ENCODE assay signal across 11 mouse cellular contexts in the genomic region with DNA sequence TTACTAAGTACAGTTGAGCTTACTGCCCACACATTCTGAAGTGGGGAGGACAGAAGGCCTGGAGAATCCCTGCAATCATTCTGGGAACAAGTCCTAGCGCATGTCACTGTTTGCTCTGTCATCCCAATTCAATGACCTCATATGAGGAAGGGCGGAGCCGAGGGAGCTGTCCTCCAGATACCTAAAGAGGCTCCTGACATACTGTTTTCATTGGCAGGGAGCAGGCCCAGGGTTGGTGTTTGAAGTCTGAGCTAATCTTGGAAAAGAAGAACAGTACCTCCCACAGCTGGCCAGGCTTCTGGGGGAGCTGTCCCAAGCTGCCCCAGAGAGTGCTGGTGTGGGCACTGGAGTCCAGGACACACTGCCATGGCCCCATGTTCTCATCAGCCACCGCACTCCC. TPM values are rescaled to one million over a fixed set of nuclear protein-coding genes. Genes with fewer than 3 reads are reported as not detected.
A peak's percentile ranks its signal among the peaks of the same experiment; 100 is the strongest.
DNase-seq lines count a peak whose midpoint lies in the region; ATAC-seq lines count a peak whose summit lies in the region.
"Had no signal": no experiment of that assay in that cellular context is flagged by ENCODE, and none has a peak within 500 bp of the region (broad histone marks: within the 10 kb centered on the region; RNA-seq: fewer than 3 reads in every experiment).

No protein-coding gene starts in this region.

- no peak overlapping the region for H3K9ac ChIP-seq in kidney, embryonic 15.5 days
- no peak overlapping the region for H3K9ac ChIP-seq in kidney, embryonic 14.5 days (ENCODE audit: low read depth, low read length)
- no peak overlapping the region for H3K9ac ChIP-seq in forebrain, embryonic 16.5 days (replicated peaks; ENCODE audit: low read depth, low read length)
- no peak overlapping the region for H3K9ac ChIP-seq in midbrain, embryonic 16.5 days (ENCODE audit: low read depth, low read length)
- H3K9ac ChIP-seq: embryonic facial prominence, embryonic 13.5 days; liver, embryonic 15.5 days had no signal

- peaks cover 13% of the 10 kb centered on the region for H3K36me3 ChIP-seq in kidney, embryonic 15.5 days
- H3K36me3 ChIP-seq in kidney, embryonic 14.5 days (ENCODE audit: control insufficient read depth, insufficient read depth, low read length): peaks cover 7% of the 10 kb centered on the region; the same call in 1 of the 2 replicates
- H3K36me3 ChIP-seq in forebrain, embryonic 16.5 days (ENCODE audit: control insufficient read depth, insufficient read depth): no peaks in the 10 kb centered on the region
- H3K36me3 ChIP-seq in midbrain, embryonic 16.5 days (ENCODE audit: control insufficient read depth, insufficient read depth, low read length): no peaks in the 10 kb centered on the region
- H3K36me3 ChIP-seq: liver, embryonic 15.5 days had no signal

- no peaks in the 10 kb centered on the region for H3K9me3 ChIP-seq in kidney, embryonic 15.5 days (replicated peaks)
- no peaks in the 10 kb centered on the region for H3K9me3 ChIP-seq in kidney, embryonic 14.5 days (ENCODE audit: control insufficient read depth, low read length)
- no peaks in the 10 kb centered on the region for H3K9me3 ChIP-seq in forebrain, embryonic 16.5 days (ENCODE audit: control insufficient read depth, low read length)
- H3K9me3 ChIP-seq in midbrain, embryonic 16.5 days (replicated peaks; ENCODE audit: control insufficient read depth, low read length, poor library complexity, severe bottlenecking): no peaks in the 10 kb centered on the region
- H3K9me3 ChIP-seq: embryonic facial prominence, embryonic 13.5 days; liver, embryonic 15.5 days had no signal

- H3K4me1 ChIP-seq in kidney, embryonic 15.5 days: peaks cover 36% of the 10 kb centered on the region
- peaks cover 2% of the 10 kb centered on the region; the same call in 1 of the 2 replicates for H3K4me1 ChIP-seq in kidney, embryonic 14.5 days (ENCODE audit: control insufficient read depth, insufficient read depth, low read length)
- no peaks in the 10 kb centered on the region for H3K4me1 ChIP-seq in forebrain, embryonic 16.5 days (replicated peaks; ENCODE audit: control insufficient read depth, insufficient read depth, low read length)
- no peaks in the 10 kb centered on the region for H3K4me1 ChIP-seq in midbrain, embryonic 16.5 days (ENCODE audit: control insufficient read depth, insufficient read depth, low read length)

- intact Hi-C loops in gastrocnemius, postnatal 36 days (cut with DNase I): loop anchor here (5.0 kb wide), 3 partner anchors 52 to 572 kb away; partner anchors contain the start of genes Babam2, Fosl2 and Rbks
- intact Hi-C loops in heart, postnatal 25 days (cut with DNase I): loop anchor here (5.0 kb wide), 2 partner anchors 32 to 362 kb away; partner anchors contain the start of gene Mrpl33

- H3K4me2 ChIP-seq in kidney, embryonic 15.5 days: no peak overlapping the region
- H3K4me2 ChIP-seq in kidney, embryonic 14.5 days (replicated peaks; ENCODE audit: low read depth, low read length): no peak overlapping the region
- H3K4me2 ChIP-seq in forebrain, embryonic 16.5 days (ENCODE audit: low read length): no peak overlapping the region
- no peak overlapping the region for H3K4me2 ChIP-seq in midbrain, embryonic 16.5 days (ENCODE audit: low read length)
- H3K4me2 ChIP-seq: embryonic facial prominence, embryonic 13.5 days; liver, embryonic 15.5 days had no signal

- H3K27me3 ChIP-seq in kidney, embryonic 15.5 days: no peaks in the 10 kb centered on the region
- no peaks in the 10 kb centered on the region for H3K27me3 ChIP-seq in kidney, embryonic 14.5 days (ENCODE audit: control insufficient read depth, insufficient read depth, low read length)
- H3K27me3 ChIP-seq in forebrain, embryonic 16.5 days (replicated peaks; ENCODE audit: control insufficient read depth, insufficient read depth, low read length): no peaks in the 10 kb centered on the region
- H3K27me3 ChIP-seq in midbrain, embryonic 16.5 days (ENCODE audit: control insufficient read depth, insufficient read depth, low read depth, low read length): no peaks in the 10 kb centered on the region
- H3K27me3 ChIP-seq: embryonic facial prominence, embryonic 13.5 days; liver, embryonic 15.5 days had no signal

- H3K27ac ChIP-seq in kidney, embryonic 15.5 days: peak overlapping the region; percentile 20; the same call in 1 of the 2 replicates
- no peak overlapping the region for H3K27ac ChIP-seq in kidney, embryonic 14.5 days (ENCODE audit: low read depth, low read length)
- no peak overlapping the region for H3K27ac ChIP-seq in forebrain, embryonic 16.5 days (ENCODE audit: low read length)
- H3K27ac ChIP-seq in midbrain, embryonic 16.5 days (ENCODE audit: low read length): no peak overlapping the region
- H3K27ac ChIP-seq: embryonic facial prominence, embryonic 13.5 days; liver, embryonic 15.5 days had no signal

- 85% methylated on average over 4 of the region's 4 CpGs for WGBS in kidney, embryonic 15.5 days
- 86% methylated on average over 4 of the region's 4 CpGs for WGBS in kidney, embryonic 14.5 days
- 88% methylated on average over 4 of the region's 4 CpGs for WGBS in forebrain, embryonic 16.5 days
- 93% methylated on average over 4 of the region's 4 CpGs for WGBS in midbrain, embryonic 16.5 days

- H3K4me3 ChIP-seq in kidney, embryonic 15.5 days (replicated peaks): no peak overlapping the region
- H3K4me3 ChIP-seq in kidney, embryonic 14.5 days (ENCODE audit: low read length): no peak overlapping the region
- H3K4me3 ChIP-seq in forebrain, embryonic 16.5 days (replicated peaks; ENCODE audit: low read length): no peak overlapping the region
- H3K4me3 ChIP-seq in midbrain, embryonic 16.5 days (ENCODE audit: low read depth, low read length): no peak overlapping the region
- H3K4me3 ChIP-seq: embryonic facial prominence, embryonic 13.5 days; liver, embryonic 15.5 days had no signal

- no peak for ATAC-seq in kidney, embryonic 15.5 days (replicated peaks; ENCODE audit: low FRiP score)
- ATAC-seq in kidney, embryonic 14.5 days (ENCODE audit: low FRiP score, low TSS enrichment): no peak; the same call in 1 of the 2 replicates
- no peak for ATAC-seq in forebrain, embryonic 16.5 days
- ATAC-seq in midbrain, embryonic 16.5 days: no peak

- peak; percentile 58 for DNase-seq in Muller cell, postnatal 12 days (ENCODE audit: inconsistent ontology term)
- DNase-seq in gastrocnemius, postnatal 36 days: peak; percentile 21 to 25
- DNase-seq in heart, postnatal 25 days (ENCODE audit: low spot score): peak; percentile 65
- no peak for DNase-seq in cerebellum, postnatal 25 days
- DNase-seq: thymus, postnatal 36 days had no signal

RNA-seq across cellular contexts. Expression of gene Mrpl33, which starts 31.8 kb away (rescaled TPM):
- 272 and 284 TPM in 2 replicates for polyA plus RNA-seq in kidney, embryonic 15.5 days (2015; fragmentation: Nextera tagmentation; extraction: Ambion mirVana)
- polyA plus RNA-seq in kidney, embryonic 14.5 days (2014; fragmentation: Nextera tagmentation; extraction: Ambion mirVana): 253 and 349 TPM in 2 replicates
- 100 to 1,000 TPM; 233 to 261 TPM for total RNA-seq in gastrocnemius, postnatal 36 days (2021)
- 100 to 1,000 TPM; 312 to 319 TPM for total RNA-seq in heart, postnatal 25 days (2021)
- polyA plus RNA-seq in forebrain, embryonic 16.5 days (2015; fragmentation: Nextera tagmentation; extraction: Ambion mirVana): 196 and 213 TPM in 2 replicates
- 184 and 211 TPM in 2 replicates for polyA plus RNA-seq in midbrain, embryonic 16.5 days (2015; fragmentation: Nextera tagmentation; extraction: Ambion mirVana)

RNA-seq across cellular contexts. Expression of gene Supt7l, which starts 37.4 kb away (rescaled TPM):
- 24.7 and 28.9 TPM in 2 replicates for polyA plus RNA-seq in kidney, embryonic 15.5 days (2015; fragmentation: Nextera tagmentation; extraction: Ambion mirVana)
- polyA plus RNA-seq in kidney, embryonic 14.5 days (2014; fragmentation: Nextera tagmentation; extraction: Ambion mirVana): 18.5 and 23.8 TPM in 2 replicates
- 10 to 100 TPM in 1 of 2 experiments, 1 to 10 TPM in 1; 9.0 to 10.3 TPM for total RNA-seq in gastrocnemius, postnatal 36 days (2021)
- 10 to 100 TPM; 12.4 to 13.6 TPM for total RNA-seq in heart, postnatal 25 days (2021)
- polyA plus RNA-seq in forebrain, embryonic 16.5 days (2015; fragmentation: Nextera tagmentation; extraction: Ambion mirVana): 28.5 and 29.4 TPM in 2 replicates
- polyA plus RNA-seq in midbrain, embryonic 16.5 days (2015; fragmentation: Nextera tagmentation; extraction: Ambion mirVana): 25.1 and 27.8 TPM in 2 replicates

RNA-seq across cellular contexts. Expression of gene Slc4a1ap, which starts 38.2 kb away (rescaled TPM):
- 36.7 and 38.9 TPM in 2 replicates for polyA plus RNA-seq in kidney, embryonic 15.5 days (2015; fragmentation: Nextera tagmentation; extraction: Ambion mirVana)
- 31.1 and 31.2 TPM in 2 replicates for polyA plus RNA-seq in kidney, embryonic 14.5 days (2014; fragmentation: Nextera tagmentation; extraction: Ambion mirVana)
- total RNA-seq in gastrocnemius, postnatal 36 days (2021): 10 to 100 TPM; 20.4 to 20.7 TPM
- 10 to 100 TPM; 19.1 to 19.5 TPM for total RNA-seq in heart, postnatal 25 days (2021)
- polyA plus RNA-seq in forebrain, embryonic 16.5 days (2015; fragmentation: Nextera tagmentation; extraction: Ambion mirVana): 29.7 and 32.7 TPM in 2 replicates
- polyA plus RNA-seq in midbrain, embryonic 16.5 days (2015; fragmentation: Nextera tagmentation; extraction: Ambion mirVana): 32.5 and 34.4 TPM in 2 replicates

Comparison
In these comparisons a context has a peak if more than half of its experiments do, and no peak if none do; other contexts are left out.
1. DNase-seq: peak in Muller cell, postnatal 12 days (single experiment), gastrocnemius, postnatal 36 days (2 of 2) and heart, postnatal 25 days (single experiment); none in cerebellum, postnatal 25 days (0 of 2).